Mouse (Mus musculus) CH12.LX (cell line): ENCODE measurements around the gene Spata48. TPM values are rescaled to one million over a fixed set of nuclear protein-coding genes. Genes with fewer than 3 reads are reported as not detected.

ENCODE experiments used
- DNase-seq: peaks from one replicate; pipeline ENCODE4 v3.0.0-alpha.2; 2013; ENCODE audit errors: extremely low read depth
- H3K27ac ChIP-seq: 2 replicates; pipeline ENCODE4 v1.5.1; 2012; ENCODE audit warnings: low read depth, mild to moderate bottlenecking, control low read depth, moderate library complexity; ENCODE audit not compliant: insufficient read depth
- H3K27me3 ChIP-seq: replicated peaks from 2 replicates; pipeline ENCODE3; 2012; ENCODE audit warnings: inconsistent platforms
- H3K36me3 ChIP-seq, 2 experiments: replicated peaks in 1 of 2; 2 replicates each; pipeline versions ENCODE3 to v1.6.1; 2012; ENCODE audit warnings: inconsistent platforms in 1 of 2, low read length in 1 of 2, mild to moderate bottlenecking in 1 of 2, mixed read lengths in 1 of 2, moderate library complexity in 1 of 2; ENCODE audit not compliant: control insufficient read depth in 1 of 2, insufficient read depth in 1 of 2
- H3K4me1 ChIP-seq, 2 experiments: 2 replicates each; pipeline ENCODE4 v1.6.1; 2012; ENCODE audit warnings: inconsistent platforms in 1 of 2, moderate library complexity in 1 of 2; ENCODE audit not compliant: insufficient read depth in 2 of 2, control insufficient read depth in 1 of 2
- H3K4me2 ChIP-seq: 2 replicates; pipeline ENCODE4 v1.6.1; 2012; ENCODE audit warnings: low read depth, mild to moderate bottlenecking, control low read depth; ENCODE audit not compliant: poor library complexity, insufficient read depth, severe bottlenecking
- H3K4me3 ChIP-seq, 3 experiments: fragments of 150-350 bp in 1 of 3; sonication (generic) in 1 of 3; replicated peaks in 1 of 3; 2 replicates each; pipeline versions ENCODE3 to v1.5.1; 2011 to 2012; ENCODE audit warnings: low read depth in 2 of 3, low read length in 2 of 3, mild to moderate bottlenecking in 2 of 3, moderate library complexity in 2 of 3, control low read depth in 1 of 3, improper control_type of control experiment in 1 of 3, inconsistent platforms in 1 of 3, mixed read lengths in 1 of 3; ENCODE audit not compliant: poor library complexity in 1 of 3
- H3K79me2 ChIP-seq: replicated peaks from 2 replicates; pipeline ENCODE4 v1.6.1; 2012; ENCODE audit warnings: mild to moderate bottlenecking, moderate library complexity; ENCODE audit not compliant: control insufficient read depth, poor library complexity, insufficient read depth, severe bottlenecking; ENCODE audit errors: extremely low read depth
- H3K9ac ChIP-seq: 2 replicates; pipeline ENCODE4 v1.6.1; 2012; ENCODE audit warnings: low read depth, mild to moderate bottlenecking, control low read depth, moderate library complexity; ENCODE audit not compliant: insufficient read depth
- H3K9me3 ChIP-seq: replicated peaks from 2 replicates; pipeline ENCODE3; 2012; ENCODE audit warnings: low read length, inconsistent platforms, mixed read lengths
- BHLHE40 ChIP-seq: IDR thresholded peaks from 2 replicates; pipeline ENCODE4 v1.6.1; 2011; ENCODE audit warnings: mild to moderate bottlenecking, low read depth, low read length, improper control_type of control experiment
- CHD1 ChIP-seq: IDR thresholded peaks from 2 replicates; pipeline ENCODE4 v1.6.1; 2012; ENCODE audit warnings: low read depth, low read length, improper control_type of control experiment, inconsistent platforms
- CHD2 ChIP-seq: IDR thresholded peaks from 2 replicates; pipeline ENCODE4 v1.6.1; 2011; ENCODE audit warnings: low read length, improper control_type of control experiment
- CTCF ChIP-seq, 2 experiments: IDR thresholded peaks in 1 of 2; conservative IDR thresholded peaks in 1 of 2; 2 replicates each; pipeline ENCODE4 v1.5.1; 2011 to 2012; ENCODE audit warnings: low read depth in 2 of 2, low read length in 2 of 2, improper control_type of control experiment in 1 of 2, inconsistent platforms in 1 of 2, mild to moderate bottlenecking in 1 of 2, moderate library complexity in 1 of 2
- E2F4 ChIP-seq: IDR thresholded peaks from 2 replicates; pipeline ENCODE4 v1.6.1; 2011; ENCODE audit warnings: low read depth, low read length, improper control_type of control experiment; ENCODE audit not compliant: insufficient replicate concordance
- ELF1 ChIP-seq: IDR thresholded peaks from 2 replicates; pipeline ENCODE4 v1.6.1; 2014; ENCODE audit warnings: low read depth, mild to moderate bottlenecking, inconsistent platforms, low read length, improper control_type of control experiment
- EP300 ChIP-seq: IDR thresholded peaks from 2 replicates; pipeline ENCODE4 v1.6.1; 2011; ENCODE audit warnings: low read length, improper control_type of control experiment
- ETS1 ChIP-seq: conservative IDR thresholded peaks from 2 replicates; pipeline ENCODE4 v1.6.1; 2012; ENCODE audit warnings: low read depth, mild to moderate bottlenecking, inconsistent platforms, low read length, improper control_type of control experiment, moderate library complexity
- GABPA ChIP-seq: IDR thresholded peaks from 2 replicates; pipeline ENCODE4 v1.6.1; 2012; ENCODE audit warnings: low read depth, low read length, improper control_type of control experiment, inconsistent platforms; ENCODE audit not compliant: insufficient replicate concordance
- HCFC1 ChIP-seq: IDR thresholded peaks from 2 replicates; pipeline ENCODE4 v1.6.1; 2012; ENCODE audit warnings: low read depth, mild to moderate bottlenecking, inconsistent platforms, low read length, improper control_type of control experiment
- IRF4 ChIP-seq: IDR thresholded peaks from 2 replicates; pipeline ENCODE4 v1.6.1; 2014; ENCODE audit warnings: low read depth, mild to moderate bottlenecking, inconsistent platforms, low read length, improper control_type of control experiment
- JUN ChIP-seq: IDR thresholded peaks from 2 replicates; pipeline ENCODE4 v1.6.1; 2011; ENCODE audit warnings: low read depth, mild to moderate bottlenecking, low read length, improper control_type of control experiment, moderate library complexity; ENCODE audit not compliant: insufficient read depth
- JUND ChIP-seq: conservative IDR thresholded peaks from 2 replicates; pipeline ENCODE4 v1.6.1; 2011; ENCODE audit warnings: low read depth, low read length, improper control_type of control experiment
- KAT2A ChIP-seq: IDR thresholded peaks from 2 replicates; pipeline ENCODE4 v1.6.1; 2012; ENCODE audit warnings: low read length, improper control_type of control experiment, inconsistent platforms; ENCODE audit not compliant: insufficient replicate concordance
- MAFK ChIP-seq: IDR thresholded peaks from 2 replicates; pipeline ENCODE4 v1.6.1; 2011; ENCODE audit warnings: low read length, improper control_type of control experiment; ENCODE audit not compliant: insufficient replicate concordance
- MAX ChIP-seq: IDR thresholded peaks from 2 replicates; pipeline ENCODE4 v1.6.1; 2011; ENCODE audit warnings: low read length, improper control_type of control experiment
- MYC ChIP-seq: IDR thresholded peaks from 2 replicates; pipeline ENCODE4 v1.6.1; 2011; ENCODE audit warnings: low read depth, mild to moderate bottlenecking, improper control_type of control experiment, low read length
- NELFE ChIP-seq: IDR thresholded peaks from 2 replicates; pipeline ENCODE4 v1.6.1; 2011; ENCODE audit warnings: low read depth, low read length, improper control_type of control experiment
- NRF1 ChIP-seq: IDR thresholded peaks from 2 replicates; pipeline ENCODE4 v1.6.1; 2014; ENCODE audit warnings: low read depth, mild to moderate bottlenecking, inconsistent platforms, low read length, improper control_type of control experiment, moderate library complexity
- PAX5 ChIP-seq: IDR thresholded peaks from 2 replicates; pipeline ENCODE4 v1.6.1; 2012; ENCODE audit warnings: low read length, inconsistent platforms, mixed read lengths
- POLR2A ChIP-seq: IDR thresholded peaks from 2 replicates; pipeline ENCODE4 v1.6.1; 2011; ENCODE audit warnings: low read depth, mild to moderate bottlenecking, improper control_type of control experiment, low read length
- POLR2AphosphoS2 ChIP-seq: IDR thresholded peaks from 2 replicates; pipeline ENCODE4 v1.6.1; 2011; ENCODE audit warnings: low read depth, low read length, improper control_type of control experiment
- RAD21 ChIP-seq: IDR thresholded peaks from 2 replicates; pipeline ENCODE4 v1.6.1; 2011; ENCODE audit warnings: low read depth, mild to moderate bottlenecking, low read length, improper control_type of control experiment, moderate library complexity
- RCOR1 ChIP-seq: conservative IDR thresholded peaks from 2 replicates; pipeline ENCODE4 v1.6.1; 2012; ENCODE audit warnings: low read depth, mild to moderate bottlenecking, inconsistent platforms, low read length, improper control_type of control experiment
- SIN3A ChIP-seq: IDR thresholded peaks from 2 replicates; pipeline ENCODE4 v1.6.1; 2012; ENCODE audit warnings: low read length, improper control_type of control experiment, inconsistent platforms
- SMC3 ChIP-seq: IDR thresholded peaks from 2 replicates; pipeline ENCODE4 v1.6.1; 2011; ENCODE audit warnings: low read depth, low read length, improper control_type of control experiment
- TBP ChIP-seq: conservative IDR thresholded peaks from 2 replicates; pipeline ENCODE4 v1.6.1; 2011; ENCODE audit warnings: low read depth, low read length, improper control_type of control experiment
- TCF12 ChIP-seq: IDR thresholded peaks from 2 replicates; pipeline ENCODE4 v1.6.1; 2014; ENCODE audit warnings: low read depth, mild to moderate bottlenecking, inconsistent platforms, low read length, improper control_type of control experiment
- UBTF ChIP-seq: IDR thresholded peaks from 2 replicates; pipeline ENCODE4 v1.6.1; 2012; ENCODE audit warnings: low read depth, mild to moderate bottlenecking, inconsistent platforms, low read length, improper control_type of control experiment, moderate library complexity
- USF1 ChIP-seq: IDR thresholded peaks from 2 replicates; pipeline ENCODE4 v1.6.1; 2014; ENCODE audit warnings: low read depth, mild to moderate bottlenecking, inconsistent platforms, low read length, improper control_type of control experiment
- USF2 ChIP-seq: conservative IDR thresholded peaks from 2 replicates; pipeline ENCODE4 v1.6.1; 2011; ENCODE audit warnings: low read depth, low read length, improper control_type of control experiment
- ZC3H11A ChIP-seq: IDR thresholded peaks from 2 replicates; pipeline ENCODE4 v1.6.1; 2012; ENCODE audit warnings: low read depth, mild to moderate bottlenecking, inconsistent platforms, low read length, improper control_type of control experiment
- ZKSCAN1 ChIP-seq: IDR thresholded peaks from 2 replicates; pipeline ENCODE4 v1.6.1; 2012; ENCODE audit warnings: low read depth, inconsistent platforms, low read length, improper control_type of control experiment, borderline replicate concordance
- ZMIZ1 ChIP-seq: IDR thresholded peaks from 2 replicates; pipeline ENCODE4 v1.6.1; 2012; ENCODE audit warnings: low read depth, mild to moderate bottlenecking, inconsistent platforms, low read length, improper control_type of control experiment
- ZNF384 ChIP-seq: IDR thresholded peaks from 2 replicates; pipeline ENCODE4 v1.6.1; 2012; ENCODE audit warnings: low read depth, low read length, improper control_type of control experiment, inconsistent platforms
- dilution Hi-C: fragments of 300-500 bp; cut with MboI; formaldehyde crosslinking; loops from 2 replicates; pipeline ENCODE4 v1.14.3; 2020; ENCODE audit warnings: low sequenced_read_pairs; ENCODE audit not compliant: extremely low pct_unique_long_range_greater_than_20kb, extremely low pct_ligation_motif_present
- in situ Hi-C: fragments of 300-500 bp; cut with MboI; formaldehyde crosslinking; loops from 3 replicates; pipeline ENCODE4 v1.14.3; 2019; ENCODE audit warnings: low sequenced_read_pairs, low pct_ligation_motif_present, low pct_unique_long_range_greater_than_20kb, mixed read lengths
- polyA plus RNA-seq: library from polyadenylated mRNA; unstranded; fragments of >175 nt; gene quantifications from 2 replicates; pipeline ENCODE4 v1.2.1, GENCODE M21; 2012; ENCODE audit warnings: low read depth; ENCODE audit not compliant: insufficient read length
- total RNA-seq, 2 experiments: library from RNA; depleted of rRNA; stranded (reverse); fragments of 300-350 nt in 1 of 2; fragments of >200 nt in 1 of 2; gene quantifications; 2 replicates each; pipeline ENCODE4 v1.2.3; 2012 to 2014

Gene Spata48
- total and polyA plus RNA-seq, 3 experiments = 0.42 to 0.51 (median 0.44) TPM

DNA sequence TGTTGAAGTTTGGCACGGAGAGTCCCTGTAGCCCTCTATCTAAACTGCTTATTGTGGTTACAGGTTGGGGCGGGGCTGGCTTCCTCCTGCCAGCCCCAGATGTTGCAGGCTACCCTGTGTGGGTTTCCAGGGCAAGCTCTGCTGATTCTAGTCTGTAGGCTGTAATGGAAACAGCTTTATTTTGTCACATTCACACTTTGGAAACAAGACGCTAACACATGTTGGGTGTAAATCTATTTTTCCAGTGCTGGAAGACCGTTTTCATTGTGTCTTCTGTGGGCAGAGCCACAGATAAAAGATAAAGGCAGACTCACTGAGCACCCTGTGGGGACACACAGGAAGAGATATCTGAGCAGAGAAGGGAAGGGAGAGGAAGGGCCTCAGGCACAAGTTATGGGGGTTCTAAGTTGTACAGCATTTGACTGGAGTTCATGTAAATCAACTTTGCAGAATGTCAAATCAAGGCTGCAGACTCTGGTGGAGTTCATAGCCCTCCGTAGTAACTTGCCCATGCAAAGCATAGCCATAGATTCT, 60.1 kb downstream of the Spata48 start (continued):
- peak; percentile 30; the same call in 1 of the 2 replicates for TF ChIP-seq POLR2AphosphoS2
- peak; percentile 64; the same call in 1 of the 2 replicates for TF ChIP-seq JUND
- TF ChIP-seq USF2 = no peak
- TF ChIP-seq UBTF = no peak
- peak; percentile 90 for TF ChIP-seq SIN3A
- no peak for TF ChIP-seq KAT2A
- TF ChIP-seq IRF4 = peak; percentile 61
- 0 out of 2 replicates have a peak, but pooled peaks have one; percentile 45 for TF ChIP-seq E2F4
- peak; percentile 80 for TF ChIP-seq MAX
- TF ChIP-seq ZNF384 = peak; percentile 21; the same call in 1 of the 2 replicates

DNA sequence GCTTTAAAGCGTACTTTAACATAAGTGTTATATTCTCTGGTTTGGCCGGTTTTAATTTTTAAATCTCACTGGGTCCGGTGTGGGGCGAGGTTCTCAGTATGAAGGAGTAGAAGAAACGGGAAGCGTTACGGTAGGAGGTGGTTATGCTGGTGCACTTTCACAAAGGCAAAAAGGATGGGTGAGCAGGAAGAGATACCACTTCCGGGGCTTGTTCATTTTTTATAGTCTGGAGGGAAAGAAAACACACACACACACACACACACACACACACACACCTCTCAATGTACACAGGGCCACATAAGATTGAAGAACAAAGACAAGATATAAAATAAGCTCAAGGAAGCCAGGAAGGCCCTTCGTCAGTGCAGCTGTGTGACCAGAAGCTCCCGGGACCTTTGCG, 66.9 kb downstream of the Spata48 start:
- peak overlapping the region; percentile 86 for H3K4me2 ChIP-seq
- H3K36me3 ChIP-seq = no peaks in the 10 kb centered on the region
- no peaks in the 10 kb centered on the region for H3K79me2 ChIP-seq
- no peaks in the 10 kb centered on the region for H3K27me3 ChIP-seq
- DNase-seq = peak; percentile 72
- peaks cover 24 to 85% of the 10 kb centered on the region in 2 experiments for H3K4me1 ChIP-seq
- in situ Hi-C loops (no loop called here), dilution Hi-C loops (no loop called here)
- peak overlapping the region; percentile 65 for H3K9ac ChIP-seq
- peak overlapping the region in 1 of 3 experiments; percentile 43 for H3K4me3 ChIP-seq
- H3K27ac ChIP-seq = no peak overlapping the region
- no peaks in the 10 kb centered on the region for H3K9me3 ChIP-seq
- TF ChIP-seq CTCF (conservative IDR thresholded peaks at IDR 0.05 in 1 of 2, IDR thresholded peaks at IDR 0.05 in 1 of 2; ENCODE audit: low read depth in 2 of 2, low read length in 2 of 2) (no peak), TBP (peak; percentile 86), POLR2A (peak; percentile 59; the same call in 1 of the 2 replicates), MAFK (no peak), RCOR1 (no peak), UBTF (no peak), MYC (peak; percentile 74), PAX5 (no peak), ZMIZ1 (no peak; the same call in 1 of the 2 replicates), CHD1 (no peak), GABPA (no peak; the same call in 1 of the 2 replicates), TCF12 (peak; percentile 75), EP300 (peak; percentile 71), JUN (no peak), ETS1 (peak; percentile 45; the same call in 1 of the 2 replicates), NRF1 (no peak), E2F4 (no peak; the same call in 1 of the 2 replicates), ZC3H11A (no peak), SMC3 (no peak), USF1 (no peak), ZKSCAN1 (no peak), KAT2A (0 out of 2 replicates have a peak, but pooled peaks have one; percentile 71), ELF1 (peak; percentile 92), RAD21 (no peak; the same call in 1 of the 2 replicates), MAX (peak; percentile 71; the same call in 1 of the 2 replicates), CHD2 (peak; percentile 62; the same call in 1 of the 2 replicates), HCFC1 (peak; percentile 81), USF2 (peak; percentile 5; the same call in 1 of the 2 replicates), NELFE (peak; percentile 65), BHLHE40 (no peak; the same call in 1 of the 2 replicates), JUND (0 out of 2 replicates have a peak, but pooled peaks have one; percentile 48), SIN3A (peak; percentile 69; the same call in 1 of the 2 replicates), POLR2AphosphoS2 (no peak), ZNF384 (peak; percentile 87)
